Mouse (Mus musculus) embryo, embryonic 10 days (tissue): Measurements from ENCODE around the gene Dnajc6.

ENCODE experiments used
- DNase-seq: peaks from one replicate; pipeline ENCODE4 v3.0.0-alpha.2; 2015; ENCODE audit warnings: low spot score

The Dnajc6 gene

DNA sequence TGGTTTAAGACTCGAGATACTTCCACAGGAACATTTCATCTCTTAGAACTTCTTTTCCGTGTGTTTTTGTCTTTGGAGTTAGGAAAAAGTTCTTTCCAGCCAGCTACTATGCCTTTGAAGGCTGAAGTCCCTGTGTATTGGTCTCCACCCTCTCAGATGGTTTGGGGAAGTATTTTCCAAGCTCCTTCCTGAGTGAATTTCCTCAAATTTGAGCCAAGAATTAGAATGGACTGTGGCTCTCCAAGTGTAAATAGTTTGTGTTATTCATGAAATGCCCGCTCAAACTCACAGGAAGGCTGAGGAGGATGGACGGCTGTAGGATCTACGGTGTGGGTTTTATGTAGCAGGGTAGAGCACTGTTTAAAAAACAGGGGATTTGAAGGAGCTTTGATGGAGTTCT, 193.2 kb downstream of the Dnajc6 start:
- no peak for DNase-seq
